Mouse (Mus musculus) hindbrain, embryonic 16.5 days (tissue): Measurements from ENCODE around the gene Krba1. TPM values are rescaled to one million over a fixed set of nuclear protein-coding genes. Genes with fewer than 3 reads are reported as not detected.

Experiments used
- ATAC-seq: fragments of 200-750 bp; cut with Nextera tagmentation; 2 replicates; pipeline ENCODE4 v1.8.0; 2017; ENCODE audit warnings: moderate TSS enrichment, moderate library complexity
- H3K27ac ChIP-seq: fragments of 300-500 bp; sonication (generic); 2 replicates; pipeline ENCODE4 v1.5.1; 2014; ENCODE audit warnings: low read depth, mild to moderate bottlenecking, control low read depth, low read length, moderate library complexity
- H3K27me3 ChIP-seq: fragments of 300-500 bp; sonication (generic); replicated peaks from 2 replicates; pipeline ENCODE4 v1.6.1; 2014; ENCODE audit warnings: low read length; ENCODE audit not compliant: control insufficient read depth, insufficient read depth
- H3K36me3 ChIP-seq: fragments of 300-500 bp; sonication (generic); 2 replicates; pipeline ENCODE4 v1.6.1; 2014; ENCODE audit warnings: mild to moderate bottlenecking, low read length, moderate library complexity, mixed read lengths; ENCODE audit not compliant: control insufficient read depth, insufficient read depth
- H3K4me1 ChIP-seq: fragments of 300-500 bp; sonication (generic); 2 replicates; pipeline ENCODE4 v1.6.1; 2014; ENCODE audit warnings: low read depth, low read length; ENCODE audit not compliant: control insufficient read depth, insufficient read depth
- H3K4me2 ChIP-seq: fragments of 300-500 bp; sonication (generic); 2 replicates; pipeline ENCODE4 v1.6.1; 2014; ENCODE audit warnings: mild to moderate bottlenecking, low read length, control low read depth, moderate library complexity
- H3K4me3 ChIP-seq: fragments of 300-500 bp; sonication (generic); 2 replicates; pipeline ENCODE4 v1.5.1; 2014; ENCODE audit warnings: mild to moderate bottlenecking, low read length, control low read depth, moderate library complexity
- H3K9ac ChIP-seq: fragments of 300-500 bp; sonication (generic); 2 replicates; pipeline ENCODE4 v1.6.1; 2014; ENCODE audit warnings: low read depth, mild to moderate bottlenecking, control low read depth, low read length, moderate library complexity
- H3K9me3 ChIP-seq: fragments of 300-500 bp; sonication (generic); 2 replicates; pipeline ENCODE4 v1.6.1; 2014; ENCODE audit warnings: mild to moderate bottlenecking, low read length, moderate library complexity; ENCODE audit not compliant: control insufficient read depth
- WGBS: fragments of 180-500 bp; shearing (Covaris S2); extraction: QIAGEN DNeasy Blood & Tissue Kit; methylation state at CpG from one replicate; pipeline ENCODE4 v1.1.7; 2014; 5-methylcytosine and 5-hydroxymethylcytosine counted together
- microRNA-seq: library from miRNA; unstranded; fragments of <30 nt; microRNA quantifications from one replicate; pipeline ENCODE4, GENCODE M21; 2017
- polyA plus RNA-seq: library from polyadenylated mRNA; unstranded; fragments of >200 nt; fragmentation: Nextera tagmentation; extraction: Ambion mirVana; gene quantifications from 2 replicates; pipeline ENCODE4 v1.2.1, GENCODE M21; 2015

The Krba1 gene
- polyA plus RNA-seq, 1 experiment from 2014 or later, result 27.6 TPM

DNA sequence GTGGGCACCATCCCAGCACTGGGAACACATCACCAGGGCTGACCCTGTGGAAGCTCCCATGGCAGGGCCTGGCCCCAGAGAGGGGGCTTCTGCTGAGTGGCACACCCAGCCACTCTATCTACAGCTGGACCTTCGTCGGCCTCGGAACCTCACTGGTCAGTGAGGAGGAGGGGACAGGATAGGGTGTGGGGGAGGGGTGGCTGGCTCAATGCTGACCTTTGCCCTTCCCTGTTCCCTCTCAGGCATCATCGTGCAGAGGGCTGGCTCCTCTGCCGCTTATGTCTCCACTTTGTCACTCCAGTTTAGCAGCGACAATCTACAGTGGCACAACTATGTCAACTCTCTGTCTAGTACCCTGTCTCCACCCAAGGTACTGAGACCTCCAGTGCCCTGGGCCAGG is 71.3 kb downstream of the Krba1 start:
- WGBS, result 23% methylated on average over 6 of the region's 6 CpGs
- no peak overlapping the region for H3K4me3 ChIP-seq
- no peak overlapping the region for H3K9ac ChIP-seq
- no peaks in the 10 kb centered on the region for H3K9me3 ChIP-seq
- no peak overlapping the region for H3K27ac ChIP-seq
- H3K4me1 ChIP-seq, result no peaks in the 10 kb centered on the region
- no peak overlapping the region for H3K4me2 ChIP-seq
- H3K27me3 ChIP-seq, result no peaks in the 10 kb centered on the region; the same call in 1 of the 2 replicates
- no peaks in the 10 kb centered on the region for H3K36me3 ChIP-seq
- no peak for ATAC-seq

DNA sequence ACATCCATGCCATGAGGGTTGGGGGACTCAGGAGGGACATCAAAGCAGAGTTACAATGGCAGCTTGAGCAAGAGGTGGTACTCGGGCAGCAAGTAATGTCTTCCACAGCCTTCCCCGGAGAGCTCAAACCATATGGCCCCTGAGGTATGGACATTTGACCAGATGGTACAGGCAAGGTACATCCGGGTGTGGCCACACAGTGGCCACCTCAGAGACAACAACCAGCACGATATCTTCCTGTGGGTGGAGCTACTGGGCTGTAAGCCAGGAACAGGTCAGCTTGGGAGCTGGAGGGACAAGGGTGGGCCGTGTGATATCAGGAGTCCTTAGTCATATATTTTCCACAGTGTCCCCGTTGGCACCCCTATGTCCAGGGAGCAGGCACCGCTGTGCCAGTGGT is 72.1 kb downstream of the Krba1 start:
- H3K9ac ChIP-seq, result no peak overlapping the region
- H3K4me2 ChIP-seq, result no peak overlapping the region
- no peak overlapping the region for H3K4me3 ChIP-seq
- no peaks in the 10 kb centered on the region for H3K4me1 ChIP-seq
- no peaks in the 10 kb centered on the region; the same call in 1 of the 2 replicates for H3K27me3 ChIP-seq
- no peaks in the 10 kb centered on the region for H3K36me3 ChIP-seq
- no peak overlapping the region for H3K27ac ChIP-seq
- no peak for ATAC-seq
- H3K9me3 ChIP-seq, result no peaks in the 10 kb centered on the region
- WGBS, result 83% methylated on average over 7 of the region's 7 CpGs

Small RNAs within 50 kb of the gene (microRNA-seq; reads per million reads assigned to microRNA genes)
- not detected for gene Gm24325

Other genes with a start within 250 kb of the Krba1 start
- gene Zfp467, start 50.2 kb downstream of the Krba1 start, polyA plus RNA-seq, result 26.3 and 27.8 TPM in 2 replicates
- 0.22 and 0.29 TPM in 2 replicates for gene Sspo, start 52.6 kb downstream of the Krba1 start, polyA plus RNA-seq
- gene Atp6v0e2, start 142.0 kb downstream of the Krba1 start, polyA plus RNA-seq, result 358 and 389 TPM in 2 replicates
- gene Lrrc61, start 159.2 kb downstream of the Krba1 start, polyA plus RNA-seq, result 20.7 and 29.5 TPM in 2 replicates
- 7.8 and 8.2 TPM in 2 replicates for gene Rarres2, start 177.2 kb downstream of the Krba1 start, polyA plus RNA-seq
- not detected in 2 replicates for gene Gm45021, start 194.0 kb downstream of the Krba1 start, polyA plus RNA-seq
- 41.9 and 45.6 TPM in 2 replicates for gene Repin1, start 198.3 kb downstream of the Krba1 start, polyA plus RNA-seq
- gene Gm44965, start 198.4 kb downstream of the Krba1 start, polyA plus RNA-seq, result 0.87 TPM in 1 of 2 replicates, not detected in the other
- 11.4 and 13.8 TPM in 2 replicates for gene Zfp775, start 206.5 kb downstream of the Krba1 start, polyA plus RNA-seq
- 31.7 and 34.3 TPM in 2 replicates for gene AI854703, start 231.2 kb downstream of the Krba1 start, polyA plus RNA-seq